Mouse (Mus musculus) neural tube, embryonic 15.5 days (tissue): Measurements from ENCODE around the gene Tekt5. TPM values are rescaled to one million over a fixed set of nuclear protein-coding genes. Genes with fewer than 3 reads are reported as not detected.

Experiments
- ATAC-seq: fragments of 200-750 bp; cut with Nextera tagmentation; 2 replicates; pipeline ENCODE4 v1.8.0; 2017; ENCODE audit warnings: mild to moderate bottlenecking, moderate TSS enrichment, moderate library complexity; ENCODE audit not compliant: low FRiP score
- H3K27ac ChIP-seq: fragments of 300-500 bp; sonication (generic); replicated peaks from 2 replicates; pipeline ENCODE4 v1.5.1; 2015; ENCODE audit warnings: mild to moderate bottlenecking, inconsistent platforms
- H3K27me3 ChIP-seq: fragments of 300-500 bp; sonication (generic); replicated peaks from 2 replicates; pipeline ENCODE4 v1.6.1; 2015; ENCODE audit warnings: inconsistent platforms
- H3K36me3 ChIP-seq: fragments of 300-500 bp; sonication (generic); 2 replicates; pipeline ENCODE4 v1.6.1; 2015; ENCODE audit warnings: inconsistent platforms
- H3K4me1 ChIP-seq: fragments of 300-500 bp; sonication (generic); 2 replicates; pipeline ENCODE4 v1.6.1; 2015; ENCODE audit warnings: inconsistent platforms
- H3K4me2 ChIP-seq: fragments of 300-500 bp; sonication (generic); 2 replicates; pipeline ENCODE4 v1.6.1; 2015; ENCODE audit warnings: inconsistent platforms, mild to moderate bottlenecking, moderate library complexity
- H3K4me3 ChIP-seq: fragments of 300-500 bp; sonication (generic); replicated peaks from 2 replicates; pipeline ENCODE4 v1.5.1; 2015; ENCODE audit warnings: mild to moderate bottlenecking, inconsistent platforms
- H3K9ac ChIP-seq: fragments of 300-500 bp; sonication (generic); replicated peaks from 2 replicates; pipeline ENCODE4 v1.6.1; 2015; ENCODE audit warnings: mild to moderate bottlenecking, inconsistent platforms
- H3K9me3 ChIP-seq: fragments of 300-500 bp; sonication (generic); replicated peaks from 2 replicates; pipeline ENCODE4 v1.6.1; 2016; ENCODE audit warnings: inconsistent platforms
- WGBS: fragments of 180-500 bp; shearing (Covaris S2); methylation state at CpG from one replicate; pipeline ENCODE4 v1.1.7; 2015; ENCODE audit warnings: mixed read lengths; 5-methylcytosine and 5-hydroxymethylcytosine counted together
- polyA plus RNA-seq: library from polyadenylated mRNA; unstranded; fragments of >200 nt; fragmentation: Nextera tagmentation; extraction: Ambion mirVana; gene quantifications from 2 replicates; pipeline ENCODE4 v1.2.1, GENCODE M21; 2015

Gene Tekt5
- polyA plus RNA-seq, 1 experiment from 2014 or later = 25.6 TPM

DNA sequence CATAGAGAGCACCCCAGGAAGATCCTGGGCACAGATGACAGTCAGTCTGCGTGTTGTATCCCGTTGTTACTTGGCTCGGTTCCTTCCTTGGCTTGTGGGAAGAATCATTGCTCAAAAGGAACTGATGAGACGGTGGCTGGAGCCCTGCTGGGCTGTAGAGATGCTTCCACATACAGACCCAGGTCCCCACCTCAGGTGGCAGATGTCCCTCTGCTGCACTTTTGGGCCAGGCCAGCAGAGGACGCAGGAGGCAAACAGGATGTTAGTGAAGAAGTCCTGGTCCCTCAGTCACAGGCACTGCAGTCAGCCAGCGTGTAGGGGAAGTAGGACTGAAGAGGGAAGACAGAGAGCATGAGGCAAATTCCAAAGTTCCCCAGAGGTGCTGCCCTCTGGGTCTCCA is 20.7 kb upstream of the Tekt5 start:
- no peak for ATAC-seq
- H3K9ac ChIP-seq = no peak overlapping the region
- H3K4me1 ChIP-seq = peaks cover 15% of the 10 kb centered on the region
- no peak overlapping the region for H3K4me3 ChIP-seq
- no peak overlapping the region for H3K4me2 ChIP-seq
- H3K27me3 ChIP-seq = no peaks in the 10 kb centered on the region
- H3K9me3 ChIP-seq = no peaks in the 10 kb centered on the region
- H3K36me3 ChIP-seq = peaks cover 69% of the 10 kb centered on the region
- WGBS = 82% methylated on average over 6 of the region's 6 CpGs
- no peak overlapping the region for H3K27ac ChIP-seq

DNA sequence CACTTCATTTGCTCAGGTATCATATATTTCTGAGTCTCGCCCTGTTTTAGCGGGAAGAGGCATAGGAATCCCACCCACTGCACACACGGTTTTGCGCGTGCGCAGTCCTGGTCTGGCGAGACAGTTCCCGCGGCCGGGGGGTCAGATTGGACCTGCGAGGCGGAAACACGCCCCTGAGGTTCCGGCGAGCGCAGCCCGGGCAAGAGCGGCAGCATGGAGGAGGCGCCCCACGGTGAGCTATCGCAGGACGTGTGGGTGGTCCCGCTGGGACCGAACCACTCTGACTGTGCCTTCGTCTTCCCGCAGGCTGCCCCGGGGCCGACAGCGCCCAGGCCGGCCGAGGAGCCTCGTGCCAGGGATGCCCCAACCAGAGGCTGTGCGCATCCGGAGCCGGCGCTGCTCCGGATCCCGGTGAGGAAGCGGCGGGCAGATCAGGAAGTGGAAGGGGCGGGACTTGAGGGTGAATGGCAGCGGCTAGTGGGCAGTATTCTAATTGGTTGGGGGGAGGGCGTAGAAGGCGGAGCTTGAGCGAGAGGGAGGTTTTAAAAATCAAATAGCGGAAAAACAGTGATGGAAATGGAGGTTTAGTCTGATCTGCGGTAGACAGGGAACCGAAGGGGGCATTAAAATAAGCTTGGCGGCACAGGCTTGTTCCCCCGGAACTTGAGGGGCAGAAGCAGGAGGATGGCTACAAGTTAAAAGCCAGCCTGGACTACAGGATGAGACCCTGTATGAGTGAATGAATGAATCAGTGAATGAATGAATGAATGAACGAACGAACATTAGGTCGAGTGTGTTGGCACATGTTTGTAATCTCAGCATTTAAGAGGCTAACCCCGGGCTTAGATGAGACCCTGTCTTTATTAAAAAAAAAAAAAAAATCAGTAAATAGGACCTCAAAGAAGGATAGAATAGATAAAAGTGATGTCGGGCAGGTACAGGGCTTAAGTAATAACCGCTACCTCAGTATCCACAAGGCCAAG is 16.8 kb upstream of the Tekt5 start, which contains the start of gene Nubp1:
Gene Nubp1, plus strand, starts transcription at position 185 of the 983 bp plus-strand sequence.
- WGBS = 3% methylated on average over 55 of the region's 56 CpGs
- peak; percentile 97 for ATAC-seq
- H3K4me3 ChIP-seq = peak within 1 kb of the TSS; percentile 91
- H3K9ac ChIP-seq = peak within 1 kb of the TSS; percentile 85
- 0 out of 2 replicates have a peak, but pooled peaks cover 3% of the 10 kb centered on the region for H3K27me3 ChIP-seq
- peak within 1 kb of the TSS; percentile 79 for H3K4me2 ChIP-seq
- H3K4me1 ChIP-seq = peaks cover 17% of the 10 kb centered on the region
- peaks cover 34% of the 10 kb centered on the region for H3K36me3 ChIP-seq
- H3K27ac ChIP-seq = peak within 1 kb of the TSS; percentile 98
- no peaks in the 10 kb centered on the region for H3K9me3 ChIP-seq

DNA sequence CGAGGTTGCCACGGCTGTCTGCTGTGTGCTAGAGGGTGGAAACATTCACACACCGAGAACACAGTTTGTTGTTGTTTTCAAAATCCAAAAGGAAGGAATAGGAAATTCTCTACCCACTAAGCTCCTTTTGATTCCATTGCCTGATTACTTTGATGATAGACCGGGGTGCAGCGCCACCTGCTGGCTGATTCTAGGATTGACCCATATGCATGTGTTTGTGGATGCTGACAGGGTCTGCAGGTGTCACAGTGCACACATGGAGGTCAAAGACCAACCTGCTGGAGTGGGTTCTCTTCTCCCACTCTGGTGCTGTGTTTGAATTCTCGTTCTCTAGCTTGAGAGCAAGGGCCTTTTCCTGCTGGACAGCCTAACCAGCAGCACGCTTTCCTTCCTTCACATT is 3.9 kb upstream of the Tekt5 start:
- H3K4me1 ChIP-seq = peaks cover 10% of the 10 kb centered on the region
- 30% methylated on average over 7 of the region's 7 CpGs for WGBS
- no peak overlapping the region for H3K4me2 ChIP-seq
- no peak overlapping the region for H3K27ac ChIP-seq
- H3K9me3 ChIP-seq = no peaks in the 10 kb centered on the region
- no peak overlapping the region for H3K9ac ChIP-seq
- H3K36me3 ChIP-seq = no peaks in the 10 kb centered on the region
- H3K27me3 ChIP-seq = no peaks in the 10 kb centered on the region
- H3K4me3 ChIP-seq = no peak overlapping the region
- ATAC-seq = no peak

DNA sequence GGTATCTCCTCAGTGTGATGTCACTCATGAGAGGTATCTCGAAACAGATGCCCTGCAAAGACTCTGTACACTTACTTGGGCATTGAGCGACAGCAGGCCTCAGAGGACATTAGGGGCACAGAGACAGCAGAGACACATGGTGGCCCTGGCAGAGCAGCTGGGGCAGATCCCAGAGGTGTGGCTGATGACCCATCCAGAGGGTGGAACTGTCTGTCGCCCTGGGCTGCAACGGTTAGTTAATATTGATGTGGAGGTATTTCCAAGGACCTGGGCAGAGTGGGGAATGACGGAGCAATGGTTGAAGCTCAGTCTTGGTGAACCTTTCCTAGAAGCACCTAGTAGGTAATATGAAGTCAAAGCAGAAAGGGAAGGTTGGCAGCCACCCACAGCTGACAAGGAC is 3.5 kb upstream of the Tekt5 start:
- Histone ChIP-seq H3K27me3 (no peaks in the 10 kb centered on the region), H3K9ac (no peak overlapping the region), H3K4me2 (no peak overlapping the region), H3K4me1 (peaks cover 10% of the 10 kb centered on the region), H3K9me3 (no peaks in the 10 kb centered on the region), H3K4me3 (no peak overlapping the region), H3K36me3 (no peaks in the 10 kb centered on the region), H3K27ac (no peak overlapping the region)
- no peak for ATAC-seq
- 77% methylated on average over 5 of the region's 5 CpGs for WGBS

DNA sequence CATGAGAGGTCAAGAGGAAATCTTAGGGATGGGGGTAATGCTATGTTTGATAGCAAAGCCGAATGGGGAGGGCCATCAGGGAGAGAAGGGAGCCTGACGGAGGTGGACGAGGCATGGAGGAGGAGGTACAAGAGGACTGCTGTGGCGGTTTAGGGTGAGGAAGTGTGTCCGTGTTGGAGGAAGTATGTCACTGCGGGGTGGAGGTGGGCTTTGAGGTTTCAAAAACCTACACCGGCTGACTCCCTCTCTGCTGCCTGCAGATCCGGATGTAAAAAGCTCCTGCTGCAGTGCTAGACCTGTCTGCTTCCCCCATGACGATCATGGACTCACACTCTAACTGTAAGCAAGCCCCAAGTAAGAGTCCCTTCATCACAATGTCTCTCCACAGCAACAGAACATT is 2.7 kb downstream of the Tekt5 start:
- Histone ChIP-seq H3K27me3 (no peaks in the 10 kb centered on the region), H3K9ac (no peak overlapping the region), H3K4me2 (no peak overlapping the region), H3K36me3 (no peaks in the 10 kb centered on the region), H3K4me1 (peaks cover 10% of the 10 kb centered on the region), H3K27ac (no peak overlapping the region), H3K4me3 (no peak overlapping the region), H3K9me3 (no peaks in the 10 kb centered on the region)
- WGBS = 91% methylated on average over 9 of the region's 9 CpGs
- ATAC-seq = no peak

DNA sequence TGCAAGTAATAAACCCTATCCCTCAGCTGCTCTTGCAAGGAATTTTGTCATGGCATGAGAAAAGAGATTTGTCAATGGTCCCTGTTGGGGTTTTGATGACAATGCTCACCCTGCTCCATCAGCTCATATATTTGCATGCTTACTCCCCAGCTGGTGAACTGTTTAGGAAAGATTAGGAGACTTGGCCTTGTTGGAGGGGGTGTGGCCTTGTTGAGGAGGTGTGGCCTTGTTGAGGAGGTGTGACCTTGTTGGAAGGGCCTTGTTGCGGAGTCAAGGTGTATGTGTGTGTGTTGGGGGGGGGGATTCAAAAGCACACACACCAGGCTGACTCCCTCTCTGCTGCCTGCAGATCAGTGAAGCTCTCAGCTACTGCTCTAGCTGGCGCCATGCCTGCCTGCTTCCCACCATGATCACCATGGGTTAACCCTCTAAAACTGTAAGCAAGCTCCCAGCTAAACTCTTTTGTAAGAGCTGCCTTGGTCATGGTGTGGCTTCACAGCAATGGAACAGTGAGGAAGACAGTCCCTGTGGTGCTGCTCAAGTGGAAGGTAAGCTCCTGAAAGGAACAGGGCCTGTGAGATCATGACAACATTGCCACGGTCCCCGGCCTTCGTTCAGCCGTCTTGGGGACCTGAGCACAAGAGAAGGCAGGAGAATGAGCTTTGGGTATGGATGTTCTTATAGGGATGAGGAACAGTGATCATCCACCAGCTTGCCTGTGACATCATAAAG is 6.5 kb downstream of the Tekt5 start:
- Histone ChIP-seq H3K27ac (no peak overlapping the region), H3K4me1 (no peaks in the 10 kb centered on the region), H3K9ac (no peak overlapping the region), H3K27me3 (no peaks in the 10 kb centered on the region), H3K4me2 (no peak overlapping the region), H3K9me3 (no peaks in the 10 kb centered on the region), H3K4me3 (no peak overlapping the region), H3K36me3 (no peaks in the 10 kb centered on the region)
- WGBS = 91% methylated on average over 6 of the region's 6 CpGs
- ATAC-seq = no peak

DNA sequence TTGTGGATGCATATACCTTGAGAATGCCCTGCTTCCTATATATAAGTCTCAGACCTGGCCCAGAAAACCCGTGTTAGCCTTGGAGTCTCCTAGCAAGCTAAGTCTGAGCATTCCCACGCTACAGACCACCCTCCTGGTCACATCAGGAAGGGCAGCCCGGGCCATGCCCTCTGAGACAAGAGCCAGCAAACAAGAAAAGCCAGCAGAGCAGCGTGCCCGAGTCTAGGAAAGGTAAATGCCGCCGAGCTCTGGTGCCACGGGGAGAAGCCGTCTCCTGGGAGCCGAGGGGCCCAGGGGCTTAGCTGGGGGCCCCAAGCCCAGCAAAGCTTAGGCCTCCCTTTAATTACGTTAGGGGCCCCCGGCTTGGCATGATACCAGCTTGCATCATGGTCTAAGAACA is 10.0 kb downstream of the Tekt5 start:
- H3K4me2 ChIP-seq = no peak overlapping the region
- H3K36me3 ChIP-seq = no peaks in the 10 kb centered on the region
- no peaks in the 10 kb centered on the region for H3K9me3 ChIP-seq
- ATAC-seq = no peak
- no peak overlapping the region for H3K4me3 ChIP-seq
- no peaks in the 10 kb centered on the region for H3K27me3 ChIP-seq
- no peak overlapping the region for H3K9ac ChIP-seq
- WGBS = 78% methylated on average over 12 of the region's 12 CpGs
- H3K4me1 ChIP-seq = no peaks in the 10 kb centered on the region
- H3K27ac ChIP-seq = no peak overlapping the region

DNA sequence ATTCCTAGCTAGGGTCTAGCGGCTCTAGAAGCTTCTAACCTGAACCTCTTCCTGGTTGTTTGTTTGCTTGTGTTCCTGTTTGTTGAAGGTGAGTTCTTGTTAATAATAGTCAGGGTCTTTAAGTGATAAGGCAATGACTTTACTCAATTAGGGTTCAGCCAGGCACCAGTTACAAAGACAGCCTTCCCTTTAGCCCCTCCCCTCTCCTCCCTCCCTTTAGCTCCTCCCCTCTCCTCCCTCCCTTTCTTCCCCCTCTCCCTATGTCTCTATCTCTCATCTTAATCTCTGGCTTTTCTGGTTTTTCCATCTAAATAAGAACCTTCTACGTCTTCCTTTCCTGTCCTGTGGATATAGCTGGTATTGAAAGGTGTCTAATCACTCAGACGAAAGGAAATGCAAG is 10.7 kb downstream of the Tekt5 start:
- no peaks in the 10 kb centered on the region for H3K4me1 ChIP-seq
- no peak overlapping the region for H3K4me2 ChIP-seq
- H3K27me3 ChIP-seq = no peaks in the 10 kb centered on the region
- no peak overlapping the region for H3K9ac ChIP-seq
- no peak overlapping the region for H3K27ac ChIP-seq
- 66% methylated on average over 3 of the region's 3 CpGs for WGBS
- no peak overlapping the region for H3K4me3 ChIP-seq
- H3K9me3 ChIP-seq = no peaks in the 10 kb centered on the region
- no peak for ATAC-seq
- no peaks in the 10 kb centered on the region for H3K36me3 ChIP-seq

DNA sequence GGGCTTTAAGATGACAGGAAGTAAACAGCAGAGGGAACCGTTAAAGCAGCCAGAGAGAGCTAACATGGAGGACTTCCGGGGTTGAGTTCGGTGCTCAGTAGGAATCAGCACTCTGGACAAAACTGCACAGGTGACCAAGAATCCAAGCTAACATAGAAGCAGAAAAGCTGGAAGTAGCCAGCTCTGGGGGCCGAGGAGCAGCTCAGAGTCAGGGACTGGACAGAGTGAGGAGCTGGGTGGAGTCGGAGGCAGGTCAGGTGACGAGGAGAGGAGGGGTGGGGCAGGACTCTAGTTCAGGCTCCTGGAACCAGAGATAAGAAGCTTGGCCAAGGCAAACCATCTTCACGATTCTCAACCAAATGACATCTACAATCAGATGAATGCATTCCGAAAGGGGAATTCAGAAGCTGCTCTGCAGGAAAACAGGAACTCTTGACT is 11.2 kb downstream of the Tekt5 start:
- ATAC-seq = no peak
- 38% methylated on average over 8 of the region's 8 CpGs for WGBS
- Histone ChIP-seq H3K36me3 (no peaks in the 10 kb centered on the region), H3K27ac (no peak overlapping the region), H3K9ac (no peak overlapping the region), H3K4me1 (no peaks in the 10 kb centered on the region), H3K27me3 (no peaks in the 10 kb centered on the region), H3K4me2 (peak overlapping the region; percentile 13; the same call in 1 of the 2 replicates), H3K9me3 (no peaks in the 10 kb centered on the region), H3K4me3 (no peak overlapping the region)

DNA sequence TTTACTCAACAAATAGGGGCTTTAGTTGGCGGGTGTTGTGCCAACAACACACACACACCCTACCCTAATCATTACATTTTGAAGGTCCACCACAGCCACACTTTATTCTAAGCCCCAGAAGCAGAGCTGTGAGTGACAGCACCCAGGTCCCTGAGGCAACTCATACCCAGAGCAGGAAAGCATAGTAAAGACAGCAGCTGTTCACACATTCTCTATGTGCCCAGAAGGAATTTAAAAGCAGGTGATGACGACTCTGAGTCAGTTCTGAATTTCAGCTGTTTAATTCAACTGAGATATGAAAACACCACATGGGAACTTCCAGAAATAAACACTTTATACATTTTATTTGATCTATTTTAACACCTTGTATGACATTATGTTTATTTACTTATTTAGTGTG is 15.8 kb downstream of the Tekt5 start:
- Histone ChIP-seq H3K9me3 (no peaks in the 10 kb centered on the region), H3K4me1 (peaks cover 6% of the 10 kb centered on the region), H3K4me2 (no peak overlapping the region), H3K4me3 (no peak overlapping the region), H3K9ac (no peak overlapping the region), H3K27me3 (no peaks in the 10 kb centered on the region), H3K27ac (no peak overlapping the region), H3K36me3 (no peaks in the 10 kb centered on the region)
- ATAC-seq = no peak
- WGBS = 73% methylated on average over 2 of the region's 2 CpGs

DNA sequence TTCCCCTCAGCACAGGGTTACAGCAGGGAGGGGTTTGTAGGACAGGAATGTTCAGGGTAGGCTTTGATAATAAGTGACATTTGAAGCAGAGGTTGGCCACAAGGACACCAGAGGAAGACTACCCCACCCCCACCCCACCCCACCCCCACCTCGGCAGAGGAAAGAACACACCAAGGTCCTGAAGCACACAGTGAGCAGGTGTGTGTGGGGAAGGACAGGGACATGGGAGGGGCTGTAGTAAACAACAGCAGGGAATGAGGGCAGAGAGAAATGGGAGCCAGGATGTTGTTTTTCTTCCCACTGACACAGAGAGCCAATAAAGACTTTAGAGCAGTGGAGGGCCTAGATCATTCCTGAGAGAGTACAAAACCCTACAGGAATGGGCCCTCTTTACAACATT is 18.0 kb downstream of the Tekt5 start:
- Histone ChIP-seq H3K4me1 (peaks cover 9% of the 10 kb centered on the region), H3K27me3 (no peaks in the 10 kb centered on the region), H3K9me3 (no peaks in the 10 kb centered on the region), H3K4me2 (no peak overlapping the region), H3K36me3 (no peaks in the 10 kb centered on the region), H3K4me3 (no peak overlapping the region), H3K27ac (no peak overlapping the region), H3K9ac (no peak overlapping the region)
- 31% methylated on average over 1 of the region's 1 CpGs for whole genome bisulfite sequencing
- no peak for ATAC-seq
